Mouse (Mus musculus): ENCODE data around the gene Atp6v0a1. TPM values are rescaled to one million over a fixed set of nuclear protein-coding genes. Genes with fewer than 3 reads are reported as not detected.

Gene Atp6v0a1
- total RNA-seq, 2 experiments from 2014 or later = 55.7 to 57.7 TPM

GRCm38 (mm10) chr11:101111178-101111577, 101.9 kb downstream of the Atp6v0a1 start:
- intact Hi-C loops (cut with DNase I) = no loop called here
- DNase-seq = no peak

- intact Hi-C loops (cut with DNase I) = no loop called here
Measured at GRCm38 (mm10) chr11:101112186-101112585, 102.9 kb downstream of the Atp6v0a1 start.

More at GRCm38 (mm10) chr11:101112186-101112585, 102.9 kb downstream of the Atp6v0a1 start:
- no peak for DNase-seq

Small RNA genes within 50 kb of the gene (microRNA-seq; reads per million reads assigned to microRNA genes)
- 0.36 to 0.74 reads per million in 2 experiments for gene Mir6928

Other genes starting within 250 kb of the Atp6v0a1 start
- not detected for gene Kcnh4, start 249.5 kb upstream of the Atp6v0a1 start, total RNA-seq (2021)
- gene Hcrt, start 246.5 kb upstream of the Atp6v0a1 start, total RNA-seq (2021) = not detected
- 1 to 10 TPM; 4.4 to 5.0 TPM for gene Ghdc, start 238.5 kb upstream of the Atp6v0a1 start, total RNA-seq (2021)
- gene Stat5b, start 158.7 kb upstream of the Atp6v0a1 start, total RNA-seq (2021) = 100 to 1,000 TPM; 103 to 135 TPM
- 10 to 100 TPM in 1 of 2 experiments, 1 to 10 TPM in 1; 8.4 to 11.8 TPM for gene Stat5a, start 150.1 kb upstream of the Atp6v0a1 start, total RNA-seq (2021)
- 10 to 100 TPM; 38.8 to 42.9 TPM for gene Stat3, start 69.9 kb upstream of the Atp6v0a1 start, total RNA-seq (2021)
- 100 to 1,000 TPM; 148 to 153 TPM for gene Cavin1, start 38.6 kb upstream of the Atp6v0a1 start, total RNA-seq (2021)
- 1 to 10 TPM; 3.2 to 3.5 TPM for gene Naglu, start 60.6 kb downstream of the Atp6v0a1 start, total RNA-seq (2021)
- gene Hsd17b1, start 69.0 kb downstream of the Atp6v0a1 start, total RNA-seq (2021) = not detected
- 1 to 10 TPM; 8.0 to 8.9 TPM for gene Coasy, start 73.1 kb downstream of the Atp6v0a1 start, total RNA-seq (2021)
- gene Mlx, start 77.8 kb downstream of the Atp6v0a1 start, total RNA-seq (2021) = 10 to 100 TPM in 1 of 2 experiments, 1 to 10 TPM in 1; 8.8 to 12.4 TPM
- gene Psmc3ip, start 86.0 kb downstream of the Atp6v0a1 start, total RNA-seq (2021) = 1 to 10 TPM; 1.6 to 2.1 TPM
- gene Retreg3, start 110.4 kb downstream of the Atp6v0a1 start, total RNA-seq (2021) = 10 to 100 TPM; 29.6 to 29.7 TPM
- gene Tubg1, start 110.5 kb downstream of the Atp6v0a1 start, total RNA-seq (2021) = 10 to 100 TPM; 23.9 TPM
- 1 to 10 TPM; 2.3 to 2.6 TPM for gene Tubg2, start 146.5 kb downstream of the Atp6v0a1 start, total RNA-seq (2021)
- gene Cntnap1, start 161.1 kb downstream of the Atp6v0a1 start, total RNA-seq (2021) = 1 to 10 TPM; 1.1 to 2.1 TPM
- gene Plekhh3, start 161.9 kb downstream of the Atp6v0a1 start, total RNA-seq (2021) = 10 to 100 TPM; 22.4 to 27.6 TPM
- not detected for gene Ccr10, start 166.0 kb downstream of the Atp6v0a1 start, total RNA-seq (2021)
- gene Ezh1, start 217.0 kb downstream of the Atp6v0a1 start, total RNA-seq (2021) = 10 to 100 TPM; 20.5 to 23.8 TPM
- gene Ramp2, start 236.6 kb downstream of the Atp6v0a1 start, total RNA-seq (2021) = 10 to 100 TPM; 35.3 to 38.3 TPM
- gene Vps25, start 244.3 kb downstream of the Atp6v0a1 start, total RNA-seq (2021) = 10 to 100 TPM; 36.2 to 39.4 TPM

Measured in gastrocnemius, postnatal 36 days (tissue).